Mouse (Mus musculus): ENCODE results near the gene Limk2. TPM values are rescaled to one million over a fixed set of nuclear protein-coding genes. Genes with fewer than 3 reads are reported as not detected.

Gene Limk2
- polyA plus RNA-seq, 1 experiment from 2014 or later = 62.0 TPM

DNA sequence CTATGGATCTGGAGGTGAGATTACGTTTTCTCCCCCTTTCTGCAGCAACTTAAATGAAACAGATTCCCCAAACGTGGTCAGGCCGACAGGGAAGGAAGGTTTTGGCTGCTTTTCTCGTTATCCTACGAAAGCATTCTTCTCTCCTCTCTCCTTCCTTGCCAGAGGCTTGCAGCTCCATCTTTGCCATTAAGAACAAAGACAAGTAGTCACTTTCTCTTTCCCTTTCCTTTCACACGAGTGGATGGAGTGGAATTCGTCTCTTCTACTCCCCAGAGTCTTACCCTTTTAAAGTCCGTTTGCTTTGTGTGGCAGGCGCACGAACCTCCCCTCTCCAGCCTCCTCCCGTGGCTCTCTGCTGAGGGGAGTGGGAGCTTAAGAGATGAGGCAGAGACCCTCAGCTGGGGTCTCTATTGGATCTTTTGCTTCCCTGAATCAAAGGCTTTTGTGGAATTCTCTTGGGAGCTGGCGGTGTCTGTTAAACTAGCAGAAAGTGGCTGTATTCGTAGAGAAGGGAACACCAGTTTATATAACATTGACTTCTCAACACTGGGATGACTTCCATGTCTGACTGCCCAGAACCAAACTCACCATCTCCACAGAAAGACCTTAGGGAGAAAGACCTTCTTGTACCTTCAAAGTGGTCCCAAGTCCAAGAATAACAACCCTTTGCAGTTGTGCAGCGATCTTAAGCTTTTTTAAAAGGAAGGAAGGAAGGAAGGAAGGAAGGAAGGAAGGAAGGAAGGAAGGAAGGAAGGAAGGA lies 77.8 kb downstream of the Limk2 start:
- peak overlapping the region; percentile 76 for H3K4me2 ChIP-seq (replicated peaks; ENCODE audit: low read depth, low read length)

DNA sequence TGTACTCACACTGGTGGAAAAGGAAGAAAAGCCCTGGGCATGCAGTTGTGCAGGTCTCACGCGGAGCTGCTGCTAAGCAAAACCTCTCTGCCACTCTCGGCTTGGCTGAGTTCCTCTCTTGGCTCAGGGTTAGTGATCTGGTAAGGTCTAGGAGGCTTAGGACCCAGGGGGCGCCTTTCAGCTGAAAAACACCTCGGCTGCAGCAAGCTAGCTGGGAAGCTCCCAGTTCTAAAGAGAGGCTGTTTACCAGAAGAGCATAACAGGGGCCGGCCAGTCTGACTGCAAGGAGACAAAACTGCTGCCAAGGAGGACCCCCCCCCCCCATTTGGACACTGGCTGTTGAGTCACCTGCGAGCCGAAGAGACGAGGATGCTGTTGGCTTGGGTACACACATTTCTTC lies 78.4 kb downstream of the Limk2 start:
- peaks cover 14% of the 10 kb centered on the region; the same call in 1 of the 2 replicates for H3K4me1 ChIP-seq (ENCODE audit: insufficient read depth, low read depth, low read length)
- under 1% methylated on average over 9 of the region's 9 CpGs for WGBS
- 0 out of 2 replicates have a peak overlapping the region, but pooled peaks have one; percentile 55 for H3K9ac ChIP-seq (replicated peaks; ENCODE audit: low read depth)
- peak overlapping the region; percentile 90 for H3K27ac ChIP-seq (ENCODE audit: low read length)
- H3K27me3 ChIP-seq (replicated peaks; ENCODE audit: insufficient read depth, low read length) = no peaks in the 10 kb centered on the region
- no peaks in the 10 kb centered on the region for H3K9me3 ChIP-seq (ENCODE audit: low read length)
- no peak for TF ChIP-seq EP300 (IDR thresholded peaks at IDR 0.05)
- peak; percentile 69 for TF ChIP-seq CTCF (IDR thresholded peaks at IDR 0.05)
- no peaks in the 10 kb centered on the region for H3K36me3 ChIP-seq (ENCODE audit: insufficient read depth, low read length)
- H3K4me3 ChIP-seq (ENCODE audit: low read depth, low read length) = peak overlapping the region; percentile 45
- peak overlapping the region; percentile 76 for H3K4me2 ChIP-seq (replicated peaks; ENCODE audit: low read depth, low read length)
- DNase-seq (ENCODE audit: low spot score) (peak; percentile 88), ATAC-seq (peak; percentile 20)

More for the DNA sequence above, 77.8 kb downstream of the Limk2 start:
- no peaks in the 10 kb centered on the region for H3K36me3 ChIP-seq (ENCODE audit: insufficient read depth, low read length)
- H3K27me3 ChIP-seq (replicated peaks; ENCODE audit: insufficient read depth, low read length) = no peaks in the 10 kb centered on the region
- peaks cover 18% of the 10 kb centered on the region; the same call in 1 of the 2 replicates for H3K4me1 ChIP-seq (ENCODE audit: insufficient read depth, low read depth, low read length)
- peak overlapping the region; percentile 45 for H3K4me3 ChIP-seq (ENCODE audit: low read depth, low read length)
- WGBS = 6% methylated on average over 14 of the region's 14 CpGs
- DNase-seq (ENCODE audit: low spot score) (peak; percentile 56), ATAC-seq (no peak)
- H3K9me3 ChIP-seq (ENCODE audit: low read length) = no peaks in the 10 kb centered on the region
- peak overlapping the region; percentile 90 for H3K27ac ChIP-seq (ENCODE audit: low read length)
- H3K9ac ChIP-seq (replicated peaks; ENCODE audit: low read depth) = peak overlapping the region; percentile 55; the same call in 1 of the 2 replicates
- TF ChIP-seq CTCF (IDR thresholded peaks at IDR 0.05) (no peak), EP300 (IDR thresholded peaks at IDR 0.05) (no peak)

GRCm38 (mm10) chr11:3329891-3330451 lies 79.0 kb downstream of the Limk2 start, which contains the start of gene Pik3ip1:
Pik3ip1 (plus strand) TSS chr11:3330401.
- Histone ChIP-seq H3K9ac (replicated peaks; ENCODE audit: low read depth) (peak within 1 kb of the TSS; percentile 55; the same call in 1 of the 2 replicates), H3K27me3 (replicated peaks; ENCODE audit: insufficient read depth, low read length) (no peaks in the 10 kb centered on the region), H3K36me3 (ENCODE audit: insufficient read depth, low read length) (no peaks in the 10 kb centered on the region), H3K4me2 (replicated peaks; ENCODE audit: low read depth, low read length) (peak within 1 kb of the TSS; percentile 76), H3K4me3 (ENCODE audit: low read depth, low read length) (peak within 1 kb of the TSS; percentile 45), H3K27ac (ENCODE audit: low read length) (peak within 1 kb of the TSS; percentile 90), H3K9me3 (ENCODE audit: low read length) (no peaks in the 10 kb centered on the region), H3K4me1 (ENCODE audit: insufficient read depth, low read depth, low read length) (peaks cover 12% of the 10 kb centered on the region; the same call in 1 of the 2 replicates)
- no peak for TF ChIP-seq EP300 (IDR thresholded peaks at IDR 0.05)
- DNase-seq (ENCODE audit: low spot score) = no peak
- no peak for ATAC-seq

- Histone ChIP-seq H3K9ac (replicated peaks; ENCODE audit: low read depth) (no peak overlapping the region), H3K4me1 (ENCODE audit: insufficient read depth, low read depth, low read length) (peaks cover 12% of the 10 kb centered on the region; the same call in 1 of the 2 replicates), H3K27ac (ENCODE audit: low read length) (no peak overlapping the region), H3K4me2 (replicated peaks; ENCODE audit: low read depth, low read length) (no peak overlapping the region), H3K27me3 (replicated peaks; ENCODE audit: insufficient read depth, low read length) (no peaks in the 10 kb centered on the region), H3K36me3 (ENCODE audit: insufficient read depth, low read length) (no peaks in the 10 kb centered on the region), H3K9me3 (ENCODE audit: low read length) (no peaks in the 10 kb centered on the region), H3K4me3 (ENCODE audit: low read depth, low read length) (no peak overlapping the region)
- 66% methylated on average over 11 of the region's 11 CpGs for WGBS
- no peak for ATAC-seq
- no peak for DNase-seq (ENCODE audit: low spot score)
- no peak for TF ChIP-seq CTCF (IDR thresholded peaks at IDR 0.05)
- no peak for TF ChIP-seq EP300 (IDR thresholded peaks at IDR 0.05)
Observed at GRCm38 (mm10) chr11:3328806-3329775, 79.9 kb downstream of the Limk2 start.

DNA sequence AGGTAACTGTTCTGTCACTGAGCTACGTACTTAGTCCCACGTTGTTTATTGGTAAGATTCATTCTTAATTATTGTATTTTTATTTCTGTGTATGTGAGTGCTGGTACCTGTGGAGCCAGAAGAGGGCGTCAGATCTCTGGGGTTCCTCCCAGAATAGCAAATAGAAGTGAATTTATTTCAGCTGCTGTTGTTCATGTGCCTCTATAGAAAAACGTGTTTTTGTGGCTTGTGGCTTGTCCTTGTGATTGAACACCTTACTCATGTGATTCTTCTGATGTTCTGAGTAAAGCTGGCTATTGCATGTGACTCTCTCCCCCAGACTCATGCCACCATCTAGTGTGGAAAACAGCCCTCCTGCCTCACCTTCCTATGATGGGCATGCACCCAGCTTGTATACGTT lies 80.7 kb downstream of the Limk2 start:
- H3K27me3 ChIP-seq (replicated peaks; ENCODE audit: insufficient read depth, low read length) = no peaks in the 10 kb centered on the region
- no peaks in the 10 kb centered on the region for H3K9me3 ChIP-seq (ENCODE audit: low read length)
- no peak overlapping the region for H3K9ac ChIP-seq (replicated peaks; ENCODE audit: low read depth)
- 72% methylated on average over 5 of the region's 5 CpGs for WGBS
- DNase-seq (ENCODE audit: low spot score) = no peak
- peaks cover 12% of the 10 kb centered on the region; the same call in 1 of the 2 replicates for H3K4me1 ChIP-seq (ENCODE audit: insufficient read depth, low read depth, low read length)
- H3K4me2 ChIP-seq (replicated peaks; ENCODE audit: low read depth, low read length) = no peak overlapping the region
- TF ChIP-seq EP300 (IDR thresholded peaks at IDR 0.05) (no peak), CTCF (IDR thresholded peaks at IDR 0.05) (peak; percentile 18; the same call in 1 of the 2 replicates)
- no peaks in the 10 kb centered on the region for H3K36me3 ChIP-seq (ENCODE audit: insufficient read depth, low read length)
- H3K27ac ChIP-seq (ENCODE audit: low read length) = no peak overlapping the region
- ATAC-seq = no peak
- no peak overlapping the region for H3K4me3 ChIP-seq (ENCODE audit: low read depth, low read length)
